Mouse (Mus musculus) midbrain, embryonic 16.5 days (tissue): Measurements from ENCODE around the gene Cdh5. TPM values are rescaled to one million over a fixed set of nuclear protein-coding genes. Genes with fewer than 3 reads are reported as not detected.

Experiments used
- ATAC-seq: fragments of 200-750 bp; cut with Nextera tagmentation; 2 replicates; pipeline ENCODE4 v1.8.0; 2017; ENCODE audit warnings: moderate TSS enrichment
- H3K27ac ChIP-seq: fragments of 300-500 bp; sonication (generic); 2 replicates; pipeline ENCODE4 v1.5.1; 2014; ENCODE audit warnings: mild to moderate bottlenecking, low read length, mixed read lengths
- H3K27me3 ChIP-seq: fragments of 300-500 bp; sonication (generic); 2 replicates; pipeline ENCODE4 v1.6.1; 2014; ENCODE audit warnings: low read depth, low read length, mixed read lengths; ENCODE audit not compliant: control insufficient read depth, insufficient read depth
- H3K36me3 ChIP-seq: fragments of 300-500 bp; sonication (generic); 2 replicates; pipeline ENCODE4 v1.6.1; 2014; ENCODE audit warnings: mild to moderate bottlenecking, low read length, moderate library complexity, mixed read lengths; ENCODE audit not compliant: control insufficient read depth, insufficient read depth
- H3K4me1 ChIP-seq: fragments of 300-500 bp; sonication (generic); 2 replicates; pipeline ENCODE4 v1.6.1; 2014; ENCODE audit warnings: mild to moderate bottlenecking, low read length, mixed read lengths; ENCODE audit not compliant: control insufficient read depth, insufficient read depth
- H3K4me2 ChIP-seq: fragments of 300-500 bp; sonication (generic); 2 replicates; pipeline ENCODE4 v1.6.1; 2014; ENCODE audit warnings: mild to moderate bottlenecking, low read length, mixed read lengths
- H3K4me3 ChIP-seq: fragments of 300-500 bp; sonication (generic); 2 replicates; pipeline ENCODE4 v1.5.1; 2014; ENCODE audit warnings: low read depth, mild to moderate bottlenecking, low read length, moderate library complexity, mixed read lengths
- H3K9ac ChIP-seq: fragments of 300-500 bp; sonication (generic); 2 replicates; pipeline ENCODE4 v1.6.1; 2014; ENCODE audit warnings: low read depth, low read length, mixed read lengths
- H3K9me3 ChIP-seq: fragments of 300-500 bp; sonication (generic); replicated peaks from 2 replicates; pipeline ENCODE4 v1.6.1; 2014; ENCODE audit warnings: mild to moderate bottlenecking, low read length, mixed read lengths; ENCODE audit not compliant: control insufficient read depth, poor library complexity, severe bottlenecking
- WGBS: fragments of 180-500 bp; shearing (Covaris S2); extraction: QIAGEN DNeasy Blood & Tissue Kit; methylation state at CpG from one replicate; pipeline ENCODE4 v1.1.7; 2014; 5-methylcytosine and 5-hydroxymethylcytosine counted together
- polyA plus RNA-seq: library from polyadenylated mRNA; unstranded; fragments of >200 nt; fragmentation: Nextera tagmentation; extraction: Ambion mirVana; gene quantifications from 2 replicates; pipeline ENCODE4 v1.2.1, GENCODE M21; 2015

Gene Cdh5
- polyA plus RNA-seq, 1 experiment from 2014 or later: 9.5 TPM

DNA sequence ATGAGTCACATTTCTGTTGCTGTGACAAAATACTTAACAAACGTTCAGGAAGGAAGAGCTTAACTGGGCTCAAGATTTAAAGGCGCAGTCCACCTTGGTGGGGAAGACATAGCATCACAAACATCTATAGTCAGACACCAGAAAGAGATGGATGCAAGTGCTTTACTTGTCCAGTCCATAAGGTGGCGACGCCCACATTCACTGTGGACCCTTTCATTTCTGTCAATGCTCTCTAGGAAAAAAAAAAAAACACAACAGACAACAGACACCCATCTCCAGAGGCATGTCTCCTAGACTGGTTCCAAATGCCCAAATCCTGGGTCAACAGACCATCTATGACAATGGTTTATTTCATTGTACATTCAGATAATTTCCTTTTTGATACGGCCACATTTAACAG, 23.1 kb downstream of the Cdh5 start:
- Histone ChIP-seq H3K9me3 (no peaks in the 10 kb centered on the region), H3K4me3 (no peak overlapping the region), H3K4me2 (no peak overlapping the region), H3K27ac (no peak overlapping the region), H3K36me3 (no peaks in the 10 kb centered on the region), H3K4me1 (no peaks in the 10 kb centered on the region), H3K9ac (no peak overlapping the region), H3K27me3 (no peaks in the 10 kb centered on the region)
- WGBS: 83% methylated on average over 5 of the region's 5 CpGs
- no peak for ATAC-seq

GRCm38 (mm10) chr8:104127160-104127883, 25.9 kb downstream of the Cdh5 start:
- 69% methylated on average over 4 of the region's 4 CpGs for WGBS
- Histone ChIP-seq H3K9ac (no peak overlapping the region), H3K9me3 (no peaks in the 10 kb centered on the region), H3K27ac (no peak overlapping the region), H3K36me3 (no peaks in the 10 kb centered on the region), H3K4me2 (no peak overlapping the region), H3K4me3 (no peak overlapping the region), H3K4me1 (no peaks in the 10 kb centered on the region), H3K27me3 (no peaks in the 10 kb centered on the region)
- no peak for ATAC-seq

DNA sequence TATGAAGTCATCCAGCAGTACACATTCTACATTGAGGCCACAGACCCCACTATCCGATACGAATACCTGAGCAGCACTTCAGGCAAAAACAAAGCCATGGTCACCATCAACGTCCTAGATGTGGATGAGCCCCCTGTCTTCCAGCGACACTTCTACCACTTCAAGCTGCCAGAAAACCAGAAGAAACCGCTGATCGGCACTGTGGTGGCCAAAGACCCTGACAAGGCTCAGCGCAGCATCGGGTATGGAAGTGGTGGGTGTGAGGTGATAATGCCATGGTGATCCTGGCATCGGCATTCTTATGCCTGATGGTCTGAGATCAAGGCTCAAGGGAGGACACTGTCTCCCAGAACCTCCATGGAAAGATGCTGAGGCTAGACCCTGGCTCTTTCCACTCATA, 29.5 kb downstream of the Cdh5 start:
- Histone ChIP-seq H3K4me2 (no peak overlapping the region), H3K27me3 (no peaks in the 10 kb centered on the region), H3K27ac (no peak overlapping the region), H3K9me3 (no peaks in the 10 kb centered on the region), H3K4me1 (no peaks in the 10 kb centered on the region), H3K9ac (no peak overlapping the region), H3K4me3 (no peak overlapping the region), H3K36me3 (no peaks in the 10 kb centered on the region)
- WGBS: 94% methylated on average over 9 of the region's 9 CpGs
- ATAC-seq: no peak

- no peak for ATAC-seq
- WGBS: 90% methylated on average over 7 of the region's 7 CpGs
Observed at GRCm38 (mm10) chr8:104131414-104131975, 30.1 kb downstream of the Cdh5 start.

DNA sequence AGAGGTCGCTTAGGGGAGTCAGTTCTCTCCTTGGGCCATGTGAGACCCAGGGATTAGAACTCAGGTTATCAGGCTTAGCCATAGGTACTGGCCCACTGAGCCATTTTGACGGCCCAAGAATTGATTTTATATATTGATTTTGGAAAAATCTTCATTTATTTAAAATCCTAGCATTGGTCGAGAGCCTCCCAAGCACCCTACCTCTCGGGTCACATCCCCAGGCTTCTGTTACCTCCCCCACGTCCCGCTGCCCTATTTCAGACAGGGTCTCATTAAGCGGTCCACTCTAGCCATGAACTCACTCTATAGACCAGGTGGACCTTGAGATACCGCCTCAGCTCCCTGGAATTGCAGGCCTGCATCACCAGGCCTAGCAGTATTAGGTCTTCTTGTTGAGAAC, 33.1 kb downstream of the Cdh5 start:
- Histone ChIP-seq H3K27ac (no peak overlapping the region), H3K36me3 (no peaks in the 10 kb centered on the region), H3K27me3 (no peaks in the 10 kb centered on the region), H3K9me3 (no peaks in the 10 kb centered on the region), H3K4me2 (no peak overlapping the region), H3K4me3 (no peak overlapping the region), H3K4me1 (no peaks in the 10 kb centered on the region), H3K9ac (no peak overlapping the region)
- no peak for ATAC-seq
- WGBS: 95% methylated on average over 8 of the region's 8 CpGs

More at GRCm38 (mm10) chr8:104131414-104131975, 30.1 kb downstream of the Cdh5 start:
- Histone ChIP-seq H3K9ac (no peak overlapping the region), H3K4me1 (no peaks in the 10 kb centered on the region), H3K27ac (no peak overlapping the region), H3K4me3 (no peak overlapping the region), H3K4me2 (no peak overlapping the region), H3K9me3 (no peaks in the 10 kb centered on the region), H3K36me3 (no peaks in the 10 kb centered on the region), H3K27me3 (no peaks in the 10 kb centered on the region)

DNA sequence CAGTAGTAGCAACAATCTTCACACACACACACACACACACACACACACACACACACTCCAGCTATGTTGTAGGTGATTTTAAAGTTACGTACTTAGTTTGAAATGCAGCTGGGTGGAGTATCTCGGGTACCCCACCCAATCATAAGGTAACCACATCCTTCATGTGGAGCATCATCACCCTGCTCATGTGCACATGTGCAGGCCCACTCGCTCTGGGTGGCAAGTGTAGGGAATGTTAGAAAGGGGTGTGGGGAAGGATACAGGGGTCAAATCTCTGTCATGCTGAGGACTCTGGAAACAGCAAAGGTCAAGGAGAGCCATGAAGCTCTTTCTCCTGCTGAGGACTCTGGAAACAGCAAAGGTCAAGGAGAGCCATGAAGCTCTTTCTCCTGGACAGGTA, 34.9 kb downstream of the Cdh5 start:
- WGBS: 89% methylated on average over 3 of the region's 3 CpGs
- no peak overlapping the region for H3K4me3 ChIP-seq
- H3K4me1 ChIP-seq: no peaks in the 10 kb centered on the region
- no peak overlapping the region for H3K9ac ChIP-seq
- H3K9me3 ChIP-seq: no peaks in the 10 kb centered on the region
- no peaks in the 10 kb centered on the region for H3K36me3 ChIP-seq
- no peak for ATAC-seq
- H3K27ac ChIP-seq: no peak overlapping the region
- H3K27me3 ChIP-seq: no peaks in the 10 kb centered on the region
- no peak overlapping the region for H3K4me2 ChIP-seq

- H3K27me3 ChIP-seq: no peaks in the 10 kb centered on the region
- ATAC-seq: no peak
- H3K4me1 ChIP-seq: no peaks in the 10 kb centered on the region
Observed at GRCm38 (mm10) chr8:104137636-104138035, 36.2 kb downstream of the Cdh5 start.

DNA sequence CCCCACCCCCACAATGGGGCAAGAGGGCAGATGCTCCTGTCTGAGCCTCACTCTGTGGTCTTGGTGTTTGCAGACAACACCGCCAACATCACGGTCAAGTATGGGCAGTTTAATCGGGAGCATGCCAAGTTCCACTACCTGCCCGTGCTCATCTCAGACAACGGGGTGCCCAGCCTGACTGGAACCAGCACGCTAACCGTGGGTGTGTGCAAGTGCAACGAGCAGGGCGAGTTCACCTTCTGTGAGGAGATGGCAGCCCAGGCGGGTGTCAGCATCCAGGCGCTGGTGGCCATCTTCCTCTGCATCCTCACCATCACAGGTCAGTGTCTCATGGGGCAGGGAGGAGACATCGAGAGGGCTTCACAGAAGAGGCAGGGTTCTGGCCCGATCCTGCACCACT, 39.2 kb downstream of the Cdh5 start:
- ATAC-seq: no peak
- no peak overlapping the region for H3K27ac ChIP-seq
- 91% methylated on average over 13 of the region's 13 CpGs for WGBS
- no peak overlapping the region for H3K4me3 ChIP-seq
- H3K36me3 ChIP-seq: no peaks in the 10 kb centered on the region
- H3K9ac ChIP-seq: no peak overlapping the region
- no peaks in the 10 kb centered on the region for H3K27me3 ChIP-seq
- H3K4me2 ChIP-seq: no peak overlapping the region
- no peaks in the 10 kb centered on the region for H3K4me1 ChIP-seq
- H3K9me3 ChIP-seq: no peaks in the 10 kb centered on the region

More at GRCm38 (mm10) chr8:104137636-104138035, 36.2 kb downstream of the Cdh5 start:
- 89% methylated on average over 5 of the region's 5 CpGs for WGBS
- Histone ChIP-seq H3K4me2 (no peak overlapping the region), H3K4me3 (no peak overlapping the region), H3K9me3 (no peaks in the 10 kb centered on the region), H3K27ac (no peak overlapping the region), H3K9ac (no peak overlapping the region), H3K36me3 (no peaks in the 10 kb centered on the region)

DNA sequence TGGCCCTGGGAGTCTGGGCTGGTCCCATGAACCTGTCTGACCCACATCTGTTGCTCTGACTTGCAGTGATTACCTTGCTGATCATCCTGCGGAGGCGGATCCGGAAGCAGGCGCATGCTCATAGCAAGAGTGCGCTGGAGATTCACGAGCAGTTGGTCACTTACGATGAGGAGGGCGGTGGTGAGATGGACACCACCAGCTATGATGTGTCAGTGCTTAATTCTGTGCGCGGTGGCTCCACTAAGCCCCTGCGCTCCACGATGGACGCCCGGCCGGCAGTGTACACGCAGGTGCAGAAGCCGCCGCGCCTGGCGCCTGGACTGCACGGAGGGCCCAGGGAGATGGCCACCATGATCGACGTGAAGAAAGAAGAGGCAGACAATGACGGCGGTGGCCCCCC, 41.0 kb downstream of the Cdh5 start:
- Histone ChIP-seq H3K27ac (no peak overlapping the region), H3K36me3 (no peaks in the 10 kb centered on the region), H3K27me3 (no peaks in the 10 kb centered on the region), H3K4me2 (no peak overlapping the region), H3K4me1 (no peaks in the 10 kb centered on the region), H3K9me3 (no peaks in the 10 kb centered on the region), H3K4me3 (no peak overlapping the region), H3K9ac (no peak overlapping the region)
- 92% methylated on average over 25 of the region's 25 CpGs for WGBS
- ATAC-seq: no peak
